Mouse (Mus musculus): ENCODE results near the gene Mrps18c.

DNA sequence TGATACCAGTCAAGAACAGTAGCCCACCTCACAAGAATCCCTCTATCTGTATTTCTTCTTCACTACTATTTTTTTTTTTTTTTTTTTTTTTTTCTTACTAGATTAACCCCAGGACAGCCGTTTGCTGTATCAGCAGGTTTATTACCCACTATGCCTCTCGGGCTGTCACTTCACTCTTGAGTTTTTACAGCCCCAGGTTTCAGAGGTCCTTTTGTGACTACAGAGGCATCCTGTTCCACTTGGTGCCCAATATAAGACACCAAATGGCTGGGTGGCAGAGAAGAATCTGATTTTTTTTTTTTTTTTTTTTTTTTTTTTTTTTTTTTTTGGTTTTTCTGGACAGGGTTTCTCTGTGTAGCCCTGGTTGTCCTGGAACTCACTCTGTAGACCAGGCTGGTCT, 48.7 kb downstream of the Mrps18c start:
- TF ChIP-seq CTCF (IDR thresholded peaks at IDR 0.05; ENCODE audit: low read depth) (no peak), EP300 (IDR thresholded peaks at IDR 0.05; ENCODE audit: low read depth) (no peak)
